Mouse (Mus musculus) bone marrow macrophage, adult 2 months (primary cell): ENCODE results near the gene Shd. TPM values are rescaled to one million over a fixed set of nuclear protein-coding genes. Genes with fewer than 3 reads are reported as not detected.

ENCODE experiments used
- H3K27ac ChIP-seq: 2 replicates; pipeline ENCODE4 v1.5.1; 2012; ENCODE audit warnings: low read depth, low read length; ENCODE audit not compliant: insufficient read depth
- H3K4me1 ChIP-seq: 2 replicates; pipeline ENCODE4 v1.6.1; 2012; ENCODE audit warnings: low read length; ENCODE audit not compliant: control insufficient read depth, insufficient read depth
- H3K4me3 ChIP-seq: 2 replicates; pipeline ENCODE4 v1.5.1; 2012; ENCODE audit warnings: mild to moderate bottlenecking, low read length, moderate library complexity; ENCODE audit not compliant: insufficient read depth
- CTCF ChIP-seq: IDR thresholded peaks from 2 replicates; pipeline ENCODE4 v1.5.1; 2012; ENCODE audit warnings: low read depth, mild to moderate bottlenecking, low read length, moderate library complexity
- POLR2A ChIP-seq: IDR thresholded peaks from 2 replicates; pipeline ENCODE4 v1.6.1; 2012; ENCODE audit warnings: mild to moderate bottlenecking, low read depth, low read length, borderline replicate concordance
- polyA plus RNA-seq: library from polyadenylated mRNA; stranded (reverse); fragments of >200 nt; gene quantifications from 2 replicates; pipeline ENCODE4 v1.2.4, GENCODE M21; 2012; ENCODE audit not compliant: missing spikeins, insufficient read depth, insufficient read length

Shd gene
- polyA plus RNA-seq, 1 experiment: not detected

DNA sequence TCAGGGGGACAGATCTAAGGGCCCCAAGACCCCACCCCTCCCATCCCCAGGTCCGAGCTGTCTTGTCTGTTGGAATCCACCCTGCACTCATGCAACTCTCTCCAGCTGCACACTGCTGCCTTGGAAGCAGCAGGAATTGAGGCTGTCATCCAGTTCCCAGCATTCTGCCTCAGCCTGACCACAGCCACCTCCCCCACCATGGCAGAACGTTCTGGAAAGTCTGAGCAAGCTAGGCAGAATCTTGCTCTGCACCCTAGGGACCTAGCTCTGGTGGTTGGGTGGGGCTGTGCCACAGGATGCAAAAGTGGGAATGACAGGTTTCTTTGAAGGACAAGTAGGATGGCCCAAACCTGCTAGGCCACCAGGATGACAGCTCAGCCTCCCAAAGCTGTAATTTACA is 54.2 kb downstream of the Shd start:
- H3K4me1 ChIP-seq: peaks cover 81% of the 10 kb centered on the region
- TF ChIP-seq POLR2A (no peak), CTCF (no peak)
- H3K4me3 ChIP-seq: no peak overlapping the region
- H3K27ac ChIP-seq: peak overlapping the region; percentile 82

DNA sequence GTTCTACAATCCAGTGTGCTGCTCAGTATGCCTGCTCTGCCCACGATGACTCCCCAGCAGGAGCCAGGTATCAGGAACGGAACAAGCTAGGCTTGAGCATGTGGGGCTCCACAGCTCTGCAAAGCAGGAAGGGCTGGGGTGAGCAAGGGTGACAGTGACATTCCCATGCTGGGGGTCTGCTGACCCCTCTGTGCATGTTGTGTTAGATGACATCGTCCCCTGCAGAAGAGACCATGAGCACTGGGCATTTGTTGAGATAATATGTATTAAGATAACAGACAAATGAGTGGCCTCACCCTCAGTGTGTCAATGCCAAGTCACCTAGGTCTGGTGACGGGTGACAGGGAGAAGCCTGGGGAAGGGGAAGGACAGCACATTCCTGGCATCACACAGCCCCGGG is 54.7 kb downstream of the Shd start:
- no peak overlapping the region for H3K27ac ChIP-seq
- H3K4me3 ChIP-seq: no peak overlapping the region
- peaks cover 85% of the 10 kb centered on the region for H3K4me1 ChIP-seq
- TF ChIP-seq CTCF: no peak
- TF ChIP-seq POLR2A: no peak

Other genes with a start within 250 kb of the Shd start
- gene Adgre4, start 220.5 kb upstream of the Shd start, polyA plus RNA-seq: 20.0 and 22.8 TPM in 2 replicates
- gene Zfp119a, start 91.5 kb upstream of the Shd start, polyA plus RNA-seq: 4.2 TPM in 2 replicates
- gene Zfp959, start 78.4 kb upstream of the Shd start, polyA plus RNA-seq: 8.7 and 11.8 TPM in 2 replicates
- gene Zfp119b, start 21.0 kb upstream of the Shd start, polyA plus RNA-seq: 5.7 and 7.9 TPM in 2 replicates
- 190 and 214 TPM in 2 replicates for gene Ebi3, start 17.8 kb upstream of the Shd start, polyA plus RNA-seq
- 10.9 and 15.3 TPM in 2 replicates for gene Yju2, start 11.4 kb upstream of the Shd start, polyA plus RNA-seq
- not detected in 2 replicates for gene Fsd1, start 16.0 kb downstream of the Shd start, polyA plus RNA-seq
- gene Stap2, start 35.1 kb downstream of the Shd start, polyA plus RNA-seq: 0.98 and 1.5 TPM in 2 replicates
- 41.5 and 52.8 TPM in 2 replicates for gene Mpnd, start 35.2 kb downstream of the Shd start, polyA plus RNA-seq
- gene Sh3gl1, start 66.2 kb downstream of the Shd start, polyA plus RNA-seq: 98.2 and 99.0 TPM in 2 replicates
- 11.5 and 14.1 TPM in 2 replicates for gene Chaf1a, start 70.0 kb downstream of the Shd start, polyA plus RNA-seq
- 55.7 and 67.6 TPM in 2 replicates for gene Ubxn6, start 104.6 kb downstream of the Shd start, polyA plus RNA-seq
- 33.0 and 41.1 TPM in 2 replicates for gene Hdgfl2, start 109.2 kb downstream of the Shd start, polyA plus RNA-seq
- 0.16 TPM in 1 of 2 replicates, not detected in the other for gene Plin4, start 139.3 kb downstream of the Shd start, polyA plus RNA-seq
- not detected in 2 replicates for gene Plin5, start 147.1 kb downstream of the Shd start, polyA plus RNA-seq
- not detected in 2 replicates for gene Lrg1, start 151.5 kb downstream of the Shd start, polyA plus RNA-seq
- 7.8 and 8.1 TPM in 2 replicates for gene Sema6b, start 169.9 kb downstream of the Shd start, polyA plus RNA-seq
- 4.7 and 5.4 TPM in 2 replicates for gene Tnfaip8l1, start 192.0 kb downstream of the Shd start, polyA plus RNA-seq
- gene Mydgf, start 213.5 kb downstream of the Shd start, polyA plus RNA-seq: 35.2 and 37.4 TPM in 2 replicates
- 22.2 and 25.0 TPM in 2 replicates for gene Dpp9, start 248.4 kb downstream of the Shd start, polyA plus RNA-seq